ENCODE assay signal across 10 mouse cellular contexts in the genomic region with DNA sequence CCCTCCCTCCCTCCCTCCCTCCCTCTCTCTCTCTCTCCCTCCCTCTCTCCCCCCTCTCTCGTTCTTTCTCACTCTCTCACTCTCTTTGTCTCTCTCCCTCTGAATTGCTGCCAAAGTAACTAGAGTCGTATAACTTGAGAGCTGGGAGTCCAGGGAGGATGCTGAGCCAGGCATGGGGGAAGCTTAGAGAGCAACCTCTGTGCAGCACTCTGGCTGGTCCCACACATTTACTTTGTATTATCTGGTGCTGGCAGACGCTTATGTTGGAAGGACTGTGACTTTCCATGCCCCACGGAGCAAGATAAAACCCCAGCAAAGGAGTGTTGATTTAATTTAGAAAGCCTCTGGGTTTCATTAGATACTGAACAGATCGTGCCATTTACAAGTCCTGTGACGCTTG.
A peak's percentile ranks its signal among the peaks of the same experiment; 100 is the strongest.
DNase-seq lines count a peak whose midpoint lies in the region; ATAC-seq and TF ChIP-seq lines count a peak whose summit lies in the region.
"Had no signal": no experiment of that assay in that cellular context is flagged by ENCODE, and none has a peak within 500 bp of the region (broad histone marks: within the 10 kb centered on the region; RNA-seq: fewer than 3 reads in every experiment).

No protein-coding gene starts in this region.

- no peak for DNase-seq in heart, postnatal 14 days
- peak; percentile 16 for DNase-seq in MEL-GATA-1-ER (ENCODE audit: extremely low read depth, low read depth)
- DNase-seq in brain, embryonic 14.5 days (ENCODE audit: low read depth): peak; percentile 79
- no peak for DNase-seq in spleen, adult 12 weeks (ENCODE audit: low spot score)
- no peak for DNase-seq in layer of hippocampus, postnatal 10 days (ENCODE audit: low spot score in 2 of 2)
- DNase-seq: cerebellum, postnatal 36 days had no signal

- no peaks in the 10 kb centered on the region for H3K27me3 ChIP-seq in heart, embryonic 16.5 days (ENCODE audit: control insufficient read depth, insufficient read depth, low read length)
- no peaks in the 10 kb centered on the region for H3K27me3 ChIP-seq in limb, embryonic 13.5 days

- ATAC-seq in heart, embryonic 16.5 days (replicated peaks; ENCODE audit: extremely low read depth, insufficient read depth, low FRiP score): peak; percentile 68; the same call in 1 of the 2 replicates
- ATAC-seq in limb, embryonic 13.5 days (ENCODE audit: low FRiP score, low read depth): peak; percentile 60; the same call in 1 of the 2 replicates
- no peak for ATAC-seq in inflammation-experienced regulatory T-cells, adult 6 months

- H3K4me1 ChIP-seq in heart, embryonic 16.5 days (ENCODE audit: control insufficient read depth, insufficient read depth, low read length): peaks cover 3% of the 10 kb centered on the region
- H3K4me1 ChIP-seq in limb, embryonic 13.5 days: peaks cover 35% of the 10 kb centered on the region

- no peak overlapping the region for H3K4me2 ChIP-seq in heart, embryonic 16.5 days (ENCODE audit: low read depth, low read length)
- H3K4me2 ChIP-seq in limb, embryonic 13.5 days (replicated peaks): no peak overlapping the region

- H3K4me3 ChIP-seq in heart, embryonic 16.5 days (ENCODE audit: low read length): no peak overlapping the region
- no peak overlapping the region for H3K4me3 ChIP-seq in limb, embryonic 13.5 days

- no peak overlapping the region for H3K9ac ChIP-seq in heart, embryonic 16.5 days (ENCODE audit: low read length)
- no peak overlapping the region for H3K9ac ChIP-seq in limb, embryonic 13.5 days

- TF ChIP-seq POLR2A in brain, embryonic 14.5 days (IDR thresholded peaks at IDR 0.05; ENCODE audit: borderline replicate concordance, extremely low read depth, insufficient read depth, insufficient read length, poor library complexity, severe bottlenecking): no peak

- 13% methylated on average over 5 of the region's 6 CpGs for WGBS in heart, embryonic 16.5 days
- WGBS in limb, embryonic 13.5 days: 17% methylated on average over 5 of the region's 6 CpGs

- no peaks in the 10 kb centered on the region for H3K36me3 ChIP-seq in heart, embryonic 16.5 days (ENCODE audit: control insufficient read depth, insufficient read depth)
- H3K36me3 ChIP-seq in limb, embryonic 13.5 days: no peaks in the 10 kb centered on the region

- H3K27ac ChIP-seq in heart, embryonic 16.5 days (ENCODE audit: low read length): no peak overlapping the region
- H3K27ac ChIP-seq in limb, embryonic 13.5 days: no peak overlapping the region
- H3K27ac ChIP-seq: macrophage had no signal

- intact Hi-C loops in heart, postnatal 14 days (cut with DNase I): no loop called here

- H3K9me3 ChIP-seq in heart, embryonic 16.5 days (replicated peaks; ENCODE audit: control insufficient read depth, low read length): no peaks in the 10 kb centered on the region
- H3K9me3 ChIP-seq in limb, embryonic 13.5 days: no peaks in the 10 kb centered on the region

- TF ChIP-seq CTCF in brain, embryonic 14.5 days (IDR thresholded peaks at IDR 0.05; ENCODE audit: borderline replicate concordance, extremely low read depth, insufficient read depth, insufficient read length): no peak

Comparison
In these comparisons a context has a peak if more than half of its experiments do, and no peak if none do; other contexts are left out.
1. DNase-seq: peak in MEL-GATA-1-ER (single experiment) and brain, embryonic 14.5 days (single experiment); none in heart, postnatal 14 days (0 of 2), spleen, adult 12 weeks (single experiment) and layer of hippocampus, postnatal 10 days (0 of 2).